Comparison of ENCODE assay signal across 8 mouse cellular contexts in genomic region chr6:85380201-85380900, GRCm38 (mm10). TPM values are rescaled to one million over a fixed set of nuclear protein-coding genes. Genes with fewer than 3 reads are reported as not detected.
DNase-seq lines count a peak whose midpoint lies in the region; ATAC-seq and TF ChIP-seq lines count a peak whose summit lies in the region.

No protein-coding gene starts in this region.

- H3K4me3 ChIP-seq in E14TG2a.4 (replicated peaks; ENCODE audit: low read length): 0 out of 2 replicates have a peak overlapping the region, but pooled peaks have one; percentile 1
- no peak overlapping the region for H3K4me3 ChIP-seq in forebrain, embryonic 13.5 days
- no peak overlapping the region for H3K4me3 ChIP-seq in heart, postnatal 0 days (ENCODE audit: low read depth, low read length)
- no peak overlapping the region for H3K4me3 ChIP-seq in liver, postnatal 0 days (ENCODE audit: low read depth, low read length)
- no peak overlapping the region for H3K4me3 ChIP-seq in neural tube, embryonic 13.5 days

- peak overlapping the region; percentile 25 for H3K4me2 ChIP-seq in forebrain, embryonic 13.5 days
- peak overlapping the region; percentile 36 for H3K4me2 ChIP-seq in heart, postnatal 0 days (ENCODE audit: low read depth, low read length)
- peak overlapping the region; percentile 68 for H3K4me2 ChIP-seq in liver, postnatal 0 days (ENCODE audit: low read depth, low read length)
- H3K4me2 ChIP-seq in neural tube, embryonic 13.5 days: peak overlapping the region; percentile 36

- H3K9ac ChIP-seq in forebrain, embryonic 13.5 days: no peak overlapping the region
- H3K9ac ChIP-seq in heart, postnatal 0 days (replicated peaks; ENCODE audit: low read depth, low read length): no peak overlapping the region; the same call in 1 of the 2 replicates
- no peak overlapping the region for H3K9ac ChIP-seq in liver, postnatal 0 days (replicated peaks)
- H3K9ac ChIP-seq in neural tube, embryonic 13.5 days: no peak overlapping the region

- peak; percentile 74; the same call in 1 of the 2 replicates for ATAC-seq in cerebellum, adult (ENCODE audit: insufficient number of reproducible peaks, low FRiP score, low TSS enrichment)
- peak; percentile 93 for ATAC-seq in forebrain, embryonic 13.5 days
- ATAC-seq in heart, postnatal 0 days (ENCODE audit: insufficient read depth, low read depth): peak; percentile 85
- peak; percentile 68 for ATAC-seq in liver, postnatal 0 days
- peak; percentile 79 for ATAC-seq in neural tube, embryonic 13.5 days (ENCODE audit: low read depth)

- TF ChIP-seq CTCF in E14TG2a.4 (conservative IDR thresholded peaks at IDR 0.05; ENCODE audit: low read length): peak; percentile 85
- peak; percentile 87 for TF ChIP-seq CTCF in heart, postnatal 0 days (IDR thresholded peaks at IDR 0.05; ENCODE audit: low read depth)
- TF ChIP-seq CTCF in liver, postnatal 0 days (IDR thresholded peaks at IDR 0.05; ENCODE audit: low read depth): peak; percentile 88

- H3K27me3 ChIP-seq in E14TG2a.4 (ENCODE audit: insufficient read depth, low read length): peaks cover 5% of the 10 kb centered on the region; the same call in 1 of the 2 replicates
- H3K27me3 ChIP-seq in forebrain, embryonic 13.5 days: peaks cover 4% of the 10 kb centered on the region; the same call in 1 of the 2 replicates
- H3K27me3 ChIP-seq in heart, postnatal 0 days (ENCODE audit: control insufficient read depth, insufficient read depth, low read length): no peaks in the 10 kb centered on the region
- H3K27me3 ChIP-seq in liver, postnatal 0 days (ENCODE audit: insufficient read depth, low read length): no peaks in the 10 kb centered on the region
- peaks cover 20% of the 10 kb centered on the region for H3K27me3 ChIP-seq in neural tube, embryonic 13.5 days

- H3K4me1 ChIP-seq in E14TG2a.4 (replicated peaks; ENCODE audit: low read depth, low read length): peaks cover 48% of the 10 kb centered on the region
- peaks cover 13% of the 10 kb centered on the region for H3K4me1 ChIP-seq in forebrain, embryonic 13.5 days
- no peaks in the 10 kb centered on the region for H3K4me1 ChIP-seq in heart, postnatal 0 days (ENCODE audit: control insufficient read depth, insufficient read depth)
- peaks cover 12% of the 10 kb centered on the region for H3K4me1 ChIP-seq in liver, postnatal 0 days (ENCODE audit: insufficient read depth)
- H3K4me1 ChIP-seq in neural tube, embryonic 13.5 days (replicated peaks): peaks cover 6% of the 10 kb centered on the region

- peaks cover 12% of the 10 kb centered on the region for H3K9me3 ChIP-seq in E14TG2a.4 (ENCODE audit: low read length)
- no peaks in the 10 kb centered on the region for H3K9me3 ChIP-seq in forebrain, embryonic 13.5 days (replicated peaks)
- H3K9me3 ChIP-seq in heart, postnatal 0 days (replicated peaks; ENCODE audit: control insufficient read depth, low read length): no peaks in the 10 kb centered on the region
- H3K9me3 ChIP-seq in liver, postnatal 0 days (ENCODE audit: low read length): no peaks in the 10 kb centered on the region
- H3K9me3 ChIP-seq in neural tube, embryonic 13.5 days: no peaks in the 10 kb centered on the region

- DNase-seq in heart, postnatal 0 days (ENCODE audit: low spot score): peak; percentile 85
- DNase-seq in kidney, postnatal 36 days: peak; percentile 91
- DNase-seq in liver, postnatal 0 days: peak; percentile 76
- peak; percentile 80 for DNase-seq in testis, postnatal 10 days (ENCODE audit: low spot score)

- WGBS in forebrain, embryonic 13.5 days: 30% methylated on average over 10 of the region's 10 CpGs
- 27% methylated on average over 10 of the region's 10 CpGs for WGBS in heart, postnatal 0 days
- WGBS in liver, postnatal 0 days (ENCODE audit: insufficient replicate concordance): 26% methylated on average over 10 of the region's 10 CpGs
- 28% methylated on average over 10 of the region's 10 CpGs for WGBS in neural tube, embryonic 13.5 days

- H3K36me3 ChIP-seq in E14TG2a.4 (ENCODE audit: insufficient read depth, low read length): no peaks in the 10 kb centered on the region
- no peaks in the 10 kb centered on the region for H3K36me3 ChIP-seq in forebrain, embryonic 13.5 days (ENCODE audit: poor library complexity, severe bottlenecking)
- H3K36me3 ChIP-seq in heart, postnatal 0 days (replicated peaks; ENCODE audit: control insufficient read depth, insufficient read depth, low read length): no peaks in the 10 kb centered on the region
- H3K36me3 ChIP-seq in liver, postnatal 0 days (replicated peaks; ENCODE audit: insufficient read depth, low read length): no peaks in the 10 kb centered on the region
- H3K36me3 ChIP-seq in neural tube, embryonic 13.5 days: no peaks in the 10 kb centered on the region

- 0 out of 2 replicates have a peak, but pooled peaks have one; percentile 24 for TF ChIP-seq EP300 in heart, postnatal 0 days (IDR thresholded peaks at IDR 0.05; ENCODE audit: low read depth)
- TF ChIP-seq EP300 in liver, postnatal 0 days (IDR thresholded peaks at IDR 0.05; ENCODE audit: low read depth): no peak

- no peak overlapping the region for H3K27ac ChIP-seq in forebrain, embryonic 13.5 days
- no peak overlapping the region for H3K27ac ChIP-seq in heart, postnatal 0 days (ENCODE audit: low read depth)
- no peak overlapping the region for H3K27ac ChIP-seq in liver, postnatal 0 days (ENCODE audit: low read depth)
- no peak overlapping the region for H3K27ac ChIP-seq in neural tube, embryonic 13.5 days (replicated peaks)

RNA-seq across cellular contexts. Expression of gene Rab11fip5, which starts 5.9 kb away (rescaled TPM):
- polyA plus RNA-seq in forebrain, embryonic 13.5 days (2015; fragmentation: Nextera tagmentation; extraction: Ambion mirVana): 7.1 and 8.5 TPM in 2 replicates
- 86.7 and 91.3 TPM in 2 replicates for total RNA-seq in heart, postnatal 0 days (2014; rRNA removed; ENCODE audit: low replicate concordance)
- 35.3 and 38.2 TPM in 2 replicates for polyA plus RNA-seq in heart, postnatal 0 days (2015; fragmentation: Nextera tagmentation; extraction: Ambion mirVana)
- polyA plus RNA-seq in liver, postnatal 0 days (2015; fragmentation: Nextera tagmentation; extraction: Ambion mirVana): 1.1 TPM in 2 replicates
- 13.2 and 15.1 TPM in 2 replicates for polyA plus RNA-seq in neural tube, embryonic 13.5 days (2015; fragmentation: Nextera tagmentation; extraction: Ambion mirVana)

RNA-seq across cellular contexts. Expression of gene Noto, which starts 43.3 kb away (rescaled TPM):
- not detected in 2 replicates for polyA plus RNA-seq in forebrain, embryonic 13.5 days (2015; fragmentation: Nextera tagmentation; extraction: Ambion mirVana)
- not detected in 2 replicates for total RNA-seq in heart, postnatal 0 days (2014; rRNA removed; ENCODE audit: low replicate concordance)
- not detected in 2 replicates for polyA plus RNA-seq in heart, postnatal 0 days (2015; fragmentation: Nextera tagmentation; extraction: Ambion mirVana)
- polyA plus RNA-seq in liver, postnatal 0 days (2015; fragmentation: Nextera tagmentation; extraction: Ambion mirVana): not detected in 2 replicates
- polyA plus RNA-seq in neural tube, embryonic 13.5 days (2015; fragmentation: Nextera tagmentation; extraction: Ambion mirVana): not detected in 2 replicates

RNA-seq across cellular contexts. Expression of gene Sfxn5, which starts 47.1 kb away (rescaled TPM):
- 20.9 and 22.7 TPM in 2 replicates for polyA plus RNA-seq in forebrain, embryonic 13.5 days (2015; fragmentation: Nextera tagmentation; extraction: Ambion mirVana)
- 4.8 and 9.5 TPM in 2 replicates for total RNA-seq in heart, postnatal 0 days (2014; rRNA removed; ENCODE audit: low replicate concordance)
- 2.2 and 2.7 TPM in 2 replicates for polyA plus RNA-seq in heart, postnatal 0 days (2015; fragmentation: Nextera tagmentation; extraction: Ambion mirVana)
- polyA plus RNA-seq in liver, postnatal 0 days (2015; fragmentation: Nextera tagmentation; extraction: Ambion mirVana): 3.1 and 3.3 TPM in 2 replicates
- 11.8 and 15.8 TPM in 2 replicates for polyA plus RNA-seq in neural tube, embryonic 13.5 days (2015; fragmentation: Nextera tagmentation; extraction: Ambion mirVana)

RNA-seq across cellular contexts. Expression of gene Smyd5, which starts 51.4 kb away (rescaled TPM):
- 40.0 and 51.9 TPM in 2 replicates for polyA plus RNA-seq in forebrain, embryonic 13.5 days (2015; fragmentation: Nextera tagmentation; extraction: Ambion mirVana)
- 15.0 and 22.7 TPM in 2 replicates for total RNA-seq in heart, postnatal 0 days (2014; rRNA removed; ENCODE audit: low replicate concordance)
- polyA plus RNA-seq in heart, postnatal 0 days (2015; fragmentation: Nextera tagmentation; extraction: Ambion mirVana): 13.1 and 16.0 TPM in 2 replicates
- polyA plus RNA-seq in liver, postnatal 0 days (2015; fragmentation: Nextera tagmentation; extraction: Ambion mirVana): 9.6 and 11.3 TPM in 2 replicates
- 54.0 and 61.6 TPM in 2 replicates for polyA plus RNA-seq in neural tube, embryonic 13.5 days (2015; fragmentation: Nextera tagmentation; extraction: Ambion mirVana)
